Mouse (Mus musculus): Measurements from ENCODE around the gene Agap1.

GRCm38 (mm10) chr1:89563399-89563798 is 108.8 kb downstream of the Agap1 start:
- TF ChIP-seq POLR2A (IDR thresholded peaks at IDR 0.05; ENCODE audit: insufficient read depth, low read depth, low read length) = no peak
- TF ChIP-seq CTCF (IDR thresholded peaks at IDR 0.05; ENCODE audit: insufficient read depth, low read depth, low read length) = no peak
